Mouse (Mus musculus): ENCODE data around the gene Pgf. TPM values are rescaled to one million over a fixed set of nuclear protein-coding genes. Genes with fewer than 3 reads are reported as not detected.

Pgf gene
- polyA plus RNA-seq, 1 experiment from 2014 or later: 16.3 TPM

- no peaks in the 10 kb centered on the region for H3K27me3 ChIP-seq (ENCODE audit: control insufficient read depth, insufficient read depth, low read length)
- H3K4me1 ChIP-seq (ENCODE audit: control insufficient read depth, insufficient read depth, low read length): peaks cover 32% of the 10 kb centered on the region
- no peak for ATAC-seq (ENCODE audit: low FRiP score, low TSS enrichment)
- H3K9ac ChIP-seq (ENCODE audit: low read depth, low read length): no peak overlapping the region
- 34% methylated on average over 4 of the region's 4 CpGs for WGBS
- no peaks in the 10 kb centered on the region for H3K36me3 ChIP-seq (ENCODE audit: control insufficient read depth, insufficient read depth, low read length)
- H3K4me2 ChIP-seq (replicated peaks; ENCODE audit: low read depth, low read length): no peak overlapping the region
- no peak overlapping the region for H3K4me3 ChIP-seq (ENCODE audit: low read length)
- no peaks in the 10 kb centered on the region for H3K9me3 ChIP-seq (ENCODE audit: control insufficient read depth, low read length)
- no peak overlapping the region; the same call in 1 of the 2 replicates for H3K27ac ChIP-seq (ENCODE audit: low read depth, low read length)
Measured at GRCm38 (mm10) chr12:85194623-85195018, 17.0 kb upstream of the Pgf start.

GRCm38 (mm10) chr12:85193923-85194622 is 16.5 kb upstream of the Pgf start:
- peaks cover 32% of the 10 kb centered on the region for H3K4me1 ChIP-seq (ENCODE audit: control insufficient read depth, insufficient read depth, low read length)
- no peak overlapping the region; the same call in 1 of the 2 replicates for H3K27ac ChIP-seq (ENCODE audit: low read depth, low read length)
- 91% methylated on average over 11 of the region's 11 CpGs for WGBS
- no peak overlapping the region for H3K4me2 ChIP-seq (replicated peaks; ENCODE audit: low read depth, low read length)
- no peak overlapping the region for H3K4me3 ChIP-seq (ENCODE audit: low read length)
- no peak for ATAC-seq (ENCODE audit: low FRiP score, low TSS enrichment)
- no peaks in the 10 kb centered on the region for H3K27me3 ChIP-seq (ENCODE audit: control insufficient read depth, insufficient read depth, low read length)
- H3K9ac ChIP-seq (ENCODE audit: low read depth, low read length): no peak overlapping the region
- no peaks in the 10 kb centered on the region for H3K9me3 ChIP-seq (ENCODE audit: control insufficient read depth, low read length)
- no peaks in the 10 kb centered on the region for H3K36me3 ChIP-seq (ENCODE audit: control insufficient read depth, insufficient read depth, low read length)

- Histone ChIP-seq H3K9me3 (ENCODE audit: control insufficient read depth, low read length) (no peaks in the 10 kb centered on the region), H3K36me3 (ENCODE audit: control insufficient read depth, insufficient read depth, low read length) (no peaks in the 10 kb centered on the region), H3K4me3 (ENCODE audit: low read length) (no peak overlapping the region), H3K27ac (ENCODE audit: low read depth, low read length) (no peak overlapping the region), H3K9ac (ENCODE audit: low read depth, low read length) (no peak overlapping the region), H3K27me3 (ENCODE audit: control insufficient read depth, insufficient read depth, low read length) (no peaks in the 10 kb centered on the region), H3K4me2 (replicated peaks; ENCODE audit: low read depth, low read length) (no peak overlapping the region), H3K4me1 (ENCODE audit: control insufficient read depth, insufficient read depth, low read length) (peaks cover 31% of the 10 kb centered on the region)
- WGBS: 82% methylated on average over 10 of the region's 10 CpGs
- no peak for ATAC-seq (ENCODE audit: low FRiP score, low TSS enrichment)
Measured at GRCm38 (mm10) chr12:85193146-85193545, 15.6 kb upstream of the Pgf start.

- peaks cover 29% of the 10 kb centered on the region for H3K4me1 ChIP-seq (ENCODE audit: control insufficient read depth, insufficient read depth, low read length)
- peak; percentile 25; the same call in 1 of the 2 replicates for ATAC-seq (ENCODE audit: low FRiP score, low TSS enrichment)
- H3K36me3 ChIP-seq (ENCODE audit: control insufficient read depth, insufficient read depth, low read length): no peaks in the 10 kb centered on the region
- no peak overlapping the region for H3K4me3 ChIP-seq (ENCODE audit: low read length)
- H3K4me2 ChIP-seq (replicated peaks; ENCODE audit: low read depth, low read length): no peak overlapping the region
- H3K27me3 ChIP-seq (ENCODE audit: control insufficient read depth, insufficient read depth, low read length): no peaks in the 10 kb centered on the region
- H3K9ac ChIP-seq (ENCODE audit: low read depth, low read length): no peak overlapping the region
- H3K27ac ChIP-seq (ENCODE audit: low read depth, low read length): no peak overlapping the region
- no peaks in the 10 kb centered on the region for H3K9me3 ChIP-seq (ENCODE audit: control insufficient read depth, low read length)
- WGBS: 25% methylated on average over 19 of the region's 19 CpGs
Measured at GRCm38 (mm10) chr12:85192461-85193108, 15.0 kb upstream of the Pgf start.

- no peaks in the 10 kb centered on the region for H3K36me3 ChIP-seq (ENCODE audit: control insufficient read depth, insufficient read depth, low read length)
- H3K9me3 ChIP-seq (ENCODE audit: control insufficient read depth, low read length): no peaks in the 10 kb centered on the region
- H3K4me2 ChIP-seq (replicated peaks; ENCODE audit: low read depth, low read length): no peak overlapping the region
- WGBS: 76% methylated on average over 7 of the region's 7 CpGs
- no peak overlapping the region for H3K9ac ChIP-seq (ENCODE audit: low read depth, low read length)
- ATAC-seq (ENCODE audit: low FRiP score, low TSS enrichment): no peak
- H3K27me3 ChIP-seq (ENCODE audit: control insufficient read depth, insufficient read depth, low read length): no peaks in the 10 kb centered on the region
- no peak overlapping the region for H3K27ac ChIP-seq (ENCODE audit: low read depth, low read length)
- no peak overlapping the region for H3K4me3 ChIP-seq (ENCODE audit: low read length)
- peaks cover 16% of the 10 kb centered on the region for H3K4me1 ChIP-seq (ENCODE audit: control insufficient read depth, insufficient read depth, low read length)
Measured at GRCm38 (mm10) chr12:85190290-85190689, 12.7 kb upstream of the Pgf start.

- no peaks in the 10 kb centered on the region for H3K36me3 ChIP-seq (ENCODE audit: control insufficient read depth, insufficient read depth, low read length)
- no peak overlapping the region for H3K4me3 ChIP-seq (ENCODE audit: low read length)
- H3K4me2 ChIP-seq (replicated peaks; ENCODE audit: low read depth, low read length): no peak overlapping the region
- 66% methylated on average over 7 of the region's 7 CpGs for WGBS
- peaks cover 13% of the 10 kb centered on the region for H3K4me1 ChIP-seq (ENCODE audit: control insufficient read depth, insufficient read depth, low read length)
- H3K27ac ChIP-seq (ENCODE audit: low read depth, low read length): no peak overlapping the region
- no peaks in the 10 kb centered on the region for H3K9me3 ChIP-seq (ENCODE audit: control insufficient read depth, low read length)
- H3K27me3 ChIP-seq (ENCODE audit: control insufficient read depth, insufficient read depth, low read length): no peaks in the 10 kb centered on the region
- no peak for ATAC-seq (ENCODE audit: low FRiP score, low TSS enrichment)
- H3K9ac ChIP-seq (ENCODE audit: low read depth, low read length): no peak overlapping the region
Measured at GRCm38 (mm10) chr12:85186361-85186760, 8.8 kb upstream of the Pgf start.

GRCm38 (mm10) chr12:85185810-85186209 is 8.2 kb upstream of the Pgf start:
- 66% methylated on average over 8 of the region's 8 CpGs for WGBS
- H3K4me2 ChIP-seq (replicated peaks; ENCODE audit: low read depth, low read length): no peak overlapping the region
- no peak overlapping the region for H3K27ac ChIP-seq (ENCODE audit: low read depth, low read length)
- no peak overlapping the region for H3K4me3 ChIP-seq (ENCODE audit: low read length)
- H3K27me3 ChIP-seq (ENCODE audit: control insufficient read depth, insufficient read depth, low read length): no peaks in the 10 kb centered on the region
- no peaks in the 10 kb centered on the region for H3K36me3 ChIP-seq (ENCODE audit: control insufficient read depth, insufficient read depth, low read length)
- H3K4me1 ChIP-seq (ENCODE audit: control insufficient read depth, insufficient read depth, low read length): peaks cover 13% of the 10 kb centered on the region
- no peaks in the 10 kb centered on the region for H3K9me3 ChIP-seq (ENCODE audit: control insufficient read depth, low read length)
- no peak for ATAC-seq (ENCODE audit: low FRiP score, low TSS enrichment)
- H3K9ac ChIP-seq (ENCODE audit: low read depth, low read length): no peak overlapping the region

- Histone ChIP-seq H3K27me3 (ENCODE audit: control insufficient read depth, insufficient read depth, low read length) (no peaks in the 10 kb centered on the region), H3K9me3 (ENCODE audit: control insufficient read depth, low read length) (no peaks in the 10 kb centered on the region), H3K9ac (ENCODE audit: low read depth, low read length) (no peak overlapping the region), H3K36me3 (ENCODE audit: control insufficient read depth, insufficient read depth, low read length) (no peaks in the 10 kb centered on the region), H3K27ac (ENCODE audit: low read depth, low read length) (no peak overlapping the region), H3K4me2 (replicated peaks; ENCODE audit: low read depth, low read length) (no peak overlapping the region), H3K4me3 (ENCODE audit: low read length) (no peak overlapping the region), H3K4me1 (ENCODE audit: control insufficient read depth, insufficient read depth, low read length) (peaks cover 13% of the 10 kb centered on the region)
- no peak for ATAC-seq (ENCODE audit: low FRiP score, low TSS enrichment)
- WGBS: 59% methylated on average over 5 of the region's 5 CpGs
Measured at GRCm38 (mm10) chr12:85184118-85184517, 6.5 kb upstream of the Pgf start.

GRCm38 (mm10) chr12:85182898-85183297 is 5.3 kb upstream of the Pgf start:
- no peak overlapping the region for H3K9ac ChIP-seq (ENCODE audit: low read depth, low read length)
- 62% methylated on average over 5 of the region's 5 CpGs for WGBS
- H3K27ac ChIP-seq (ENCODE audit: low read depth, low read length): no peak overlapping the region
- H3K4me3 ChIP-seq (ENCODE audit: low read length): no peak overlapping the region
- H3K36me3 ChIP-seq (ENCODE audit: control insufficient read depth, insufficient read depth, low read length): no peaks in the 10 kb centered on the region
- H3K4me1 ChIP-seq (ENCODE audit: control insufficient read depth, insufficient read depth, low read length): peaks cover 17% of the 10 kb centered on the region
- no peaks in the 10 kb centered on the region for H3K27me3 ChIP-seq (ENCODE audit: control insufficient read depth, insufficient read depth, low read length)
- no peaks in the 10 kb centered on the region for H3K9me3 ChIP-seq (ENCODE audit: control insufficient read depth, low read length)
- no peak for ATAC-seq (ENCODE audit: low FRiP score, low TSS enrichment)
- no peak overlapping the region for H3K4me2 ChIP-seq (replicated peaks; ENCODE audit: low read depth, low read length)

All from kidney, embryonic 14.5 days (tissue).